Mouse (Mus musculus) monocyte, adult 2 months (primary cell): ENCODE results near the gene Cdh22.

Experiments
- DNase-seq, 2 experiments: peaks; one replicate each; pipeline ENCODE4 v3.0.0; 2022; ENCODE audit warnings: low spot score in 2 of 2, low read depth in 1 of 2

Gene Cdh22

DNA sequence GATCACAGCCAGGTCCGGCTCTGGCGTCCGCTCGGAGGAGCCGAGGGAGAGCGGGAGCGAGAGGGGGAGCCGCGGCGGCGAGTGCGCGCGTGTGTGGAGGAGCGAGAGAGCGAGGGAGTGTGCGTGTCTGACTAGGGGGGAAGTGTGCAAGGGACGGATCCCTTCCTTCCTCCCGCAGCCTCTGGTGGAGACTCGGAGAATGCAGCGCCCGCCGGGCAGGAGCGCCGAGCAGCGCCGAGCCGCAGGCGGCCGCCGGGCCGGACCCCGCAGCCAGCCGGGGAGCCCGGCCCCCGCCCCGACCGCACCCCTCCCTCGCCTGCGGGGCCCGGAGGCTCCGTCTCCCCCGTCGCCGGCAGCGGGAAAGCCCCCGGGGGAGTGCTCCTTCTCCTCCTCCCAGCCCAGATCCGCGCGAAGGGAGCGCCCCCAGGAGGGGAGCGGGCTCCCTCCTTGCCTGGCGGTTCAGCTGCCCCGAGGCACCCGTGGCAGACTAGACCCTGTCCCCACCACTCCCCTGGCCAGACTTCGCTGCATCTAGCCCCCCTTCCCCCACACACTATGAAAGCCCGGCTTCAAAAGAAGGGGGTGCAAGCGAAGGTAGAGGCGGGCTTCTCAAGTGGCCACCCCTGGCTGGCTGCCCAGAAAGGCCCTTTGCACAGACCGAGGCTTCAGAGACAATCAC, at the start of gene Cdh22:
Gene Cdh22 (minus strand): TSS at position 241 of the 679 bp plus-strand sequence.
- DNase-seq = peak in 1 of 2 experiments; percentile 37

- no peak for DNase-seq
Observed at GRCm38 (mm10) chr2:165284377-165284776, 49.7 kb upstream of the Cdh22 start.

DNA sequence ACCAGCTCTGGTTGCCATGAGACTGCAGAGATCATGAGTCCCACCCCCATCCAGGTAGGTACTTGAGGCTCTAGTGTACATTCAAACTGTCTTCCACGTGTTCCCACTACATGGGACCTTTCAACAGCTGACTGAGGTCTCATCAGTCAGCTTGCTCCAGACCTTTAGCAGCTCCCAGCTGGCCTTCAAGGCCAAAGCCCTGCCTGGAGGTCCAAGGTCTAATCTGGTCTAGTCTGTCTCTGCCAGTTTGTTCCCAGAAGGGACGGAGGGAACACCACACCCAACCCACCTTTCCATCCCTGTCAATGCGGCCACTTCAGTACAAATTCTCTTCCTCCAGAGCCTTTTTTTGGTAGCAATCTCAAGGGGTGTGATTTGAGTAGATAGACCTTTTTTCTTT, 49.0 kb upstream of the Cdh22 start:
- DNase-seq = no peak

- no peak for DNase-seq
Observed at GRCm38 (mm10) chr2:165281779-165282311, 47.2 kb upstream of the Cdh22 start.

GRCm38 (mm10) chr2:165279351-165279750, 44.7 kb upstream of the Cdh22 start:
- DNase-seq = no peak

GRCm38 (mm10) chr2:165277188-165277740, 42.6 kb upstream of the Cdh22 start:
- DNase-seq = no peak

- DNase-seq = no peak
Observed at GRCm38 (mm10) chr2:165275824-165276223, 41.2 kb upstream of the Cdh22 start.

DNA sequence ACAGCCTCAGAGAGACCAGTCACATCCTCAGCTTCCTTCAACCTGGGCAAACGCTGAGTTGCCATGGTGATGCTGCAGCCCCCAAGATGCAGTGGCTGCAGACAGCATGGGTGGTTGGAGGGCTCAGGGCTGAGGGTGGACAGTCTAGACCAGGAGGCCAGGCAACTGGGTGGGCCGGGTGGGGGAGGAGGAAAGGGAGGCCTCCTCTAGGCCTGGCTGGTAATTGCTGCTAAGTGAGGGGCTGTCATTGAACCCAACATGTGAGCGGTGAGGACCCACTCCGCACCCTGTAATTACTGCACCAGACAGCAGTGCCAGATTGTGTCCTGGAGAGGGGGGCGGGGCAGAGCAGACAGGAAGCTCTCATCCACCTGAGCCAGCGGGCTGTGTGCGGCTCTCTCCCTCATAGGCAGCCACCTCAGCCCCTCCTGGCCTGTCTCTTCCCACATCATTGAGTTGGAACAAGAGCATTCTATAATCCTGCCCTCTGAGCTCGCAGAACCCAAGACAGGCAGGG, 40.5 kb upstream of the Cdh22 start:
- no peak for DNase-seq

DNA sequence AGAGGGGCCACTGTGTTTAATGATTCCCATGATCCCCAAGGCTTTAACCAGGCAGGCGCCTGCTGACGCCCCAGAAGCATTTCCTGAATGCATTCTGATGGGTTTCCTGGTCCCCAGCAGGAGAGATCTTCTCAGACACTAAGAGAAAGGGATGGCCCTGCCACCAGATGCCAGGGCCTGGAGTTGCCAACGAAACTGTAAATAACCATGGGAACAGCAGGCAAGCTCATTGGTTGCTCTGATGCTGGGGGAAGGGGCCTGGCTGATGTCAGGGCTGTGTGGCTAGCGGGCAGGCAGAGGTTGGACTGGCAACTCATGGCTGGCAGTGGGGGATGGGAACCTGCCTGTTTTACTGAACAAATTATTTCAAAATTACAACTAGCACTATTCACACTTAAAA, 38.9 kb upstream of the Cdh22 start:
- DNase-seq = no peak

DNA sequence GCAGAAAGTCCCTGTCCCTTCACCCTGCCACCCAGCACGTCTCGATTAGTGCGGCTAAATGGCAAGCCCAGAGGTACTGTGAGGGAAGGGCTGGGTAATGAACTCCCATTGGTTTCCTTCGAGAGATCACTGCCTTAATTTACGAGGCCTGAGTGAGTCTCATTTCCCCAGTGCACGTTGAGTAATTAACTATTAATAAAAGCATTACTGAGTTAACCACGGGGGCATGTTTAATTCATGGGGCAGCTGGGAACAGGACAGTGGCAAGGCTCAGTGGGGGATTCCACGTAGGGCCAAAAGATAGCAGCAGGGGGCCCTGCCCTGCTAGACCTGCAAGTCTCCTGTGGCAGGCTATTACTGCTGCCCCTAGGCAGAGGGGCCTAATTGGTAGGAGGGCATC, 36.7 kb upstream of the Cdh22 start:
- DNase-seq = no peak

DNA sequence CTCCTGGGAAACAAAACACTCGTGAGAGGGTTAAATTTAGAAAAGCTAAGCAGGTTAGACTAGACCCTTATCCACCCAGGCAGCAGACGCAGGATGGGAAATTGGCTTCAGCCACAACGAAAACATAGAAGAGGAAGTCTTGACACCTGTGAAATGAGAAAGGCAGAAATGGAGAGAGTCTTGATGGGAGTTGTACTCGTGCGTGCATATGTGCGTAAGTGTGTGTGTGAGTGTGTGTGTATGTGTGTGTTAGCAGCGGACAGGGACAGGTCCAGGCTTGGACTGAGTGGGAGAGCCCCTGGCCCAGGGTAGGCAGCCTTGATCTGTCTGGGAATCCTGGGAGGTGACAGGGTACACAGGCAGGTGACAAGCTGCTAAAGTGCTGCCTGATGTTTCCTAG, 36.2 kb upstream of the Cdh22 start:
- no peak for DNase-seq

GRCm38 (mm10) chr2:165266739-165267138, 32.1 kb upstream of the Cdh22 start:
- DNase-seq = no peak

DNA sequence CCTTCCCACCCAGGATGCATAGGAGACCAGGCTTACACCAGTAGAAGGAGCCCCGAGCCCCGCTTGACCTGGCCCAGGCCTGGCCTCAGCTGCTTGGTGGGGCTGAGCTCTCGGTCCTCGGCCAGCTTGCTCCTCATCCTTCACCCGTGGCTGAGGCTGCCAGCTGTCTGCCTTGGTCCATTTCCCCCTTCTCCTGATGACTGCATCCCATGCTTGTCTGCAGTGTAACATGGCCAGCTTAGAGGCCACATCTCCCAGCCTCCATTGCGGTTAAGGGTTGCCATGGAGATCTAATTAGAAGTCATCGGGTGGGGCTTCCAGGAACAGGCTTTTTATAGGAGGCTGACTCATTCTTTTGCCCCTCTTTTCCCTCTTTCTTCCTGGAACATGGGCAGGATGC, 29.2 kb upstream of the Cdh22 start:
- DNase-seq = no peak

DNA sequence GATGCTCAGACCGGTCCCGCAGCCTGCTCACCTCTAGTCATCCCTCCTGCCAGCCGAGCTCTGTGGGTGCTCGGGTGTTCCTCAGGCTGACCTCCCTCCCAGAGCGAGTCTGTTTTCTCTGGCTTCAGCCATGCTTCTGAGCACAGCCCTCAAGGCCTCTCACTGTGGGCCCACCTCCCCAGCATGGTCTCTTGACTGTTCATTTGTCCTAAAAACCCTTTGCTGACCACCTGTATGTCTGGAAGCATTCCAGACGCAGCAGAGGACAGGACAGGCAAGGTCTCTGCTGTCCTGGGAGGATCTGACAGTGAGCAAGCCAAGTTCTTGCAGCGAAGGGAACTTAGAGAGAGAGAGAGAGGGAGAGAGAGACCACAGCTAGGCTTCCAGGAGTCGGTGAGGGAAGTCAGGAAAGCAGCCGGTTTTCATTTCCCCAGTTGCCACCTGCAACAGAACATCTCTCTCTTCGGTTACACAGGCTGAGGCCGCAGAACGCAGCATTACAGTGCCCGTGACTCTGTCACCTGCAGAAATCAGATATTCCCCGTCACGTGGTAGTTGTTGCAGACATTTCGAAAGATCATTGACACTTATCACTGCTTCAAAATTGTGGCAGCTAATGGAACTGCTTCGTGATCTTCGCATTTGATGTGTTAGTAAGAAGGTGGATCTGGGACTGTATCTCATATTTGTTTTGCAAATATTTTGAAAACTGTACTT, 27.8 kb upstream of the Cdh22 start:
- DNase-seq = no peak

DNA sequence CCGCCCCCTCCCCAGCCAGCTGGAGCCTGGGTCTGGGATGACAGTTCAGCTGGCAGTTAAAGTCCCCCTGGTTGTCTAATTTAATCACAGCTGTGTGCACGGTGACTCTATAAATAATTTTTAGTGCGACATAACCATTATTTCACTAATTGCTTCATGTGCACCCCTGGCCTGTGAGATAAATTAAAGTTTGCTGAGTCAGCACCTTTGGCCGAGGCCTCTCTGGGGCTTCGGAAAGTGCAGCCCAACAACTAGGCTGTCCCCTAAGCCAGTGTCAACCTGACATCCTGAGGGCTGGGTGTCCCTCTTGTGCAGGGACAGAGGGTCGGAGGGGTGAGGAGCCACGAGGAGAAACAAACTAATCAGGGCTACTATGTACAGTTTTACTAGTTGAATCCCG, 25.2 kb upstream of the Cdh22 start:
- no peak for DNase-seq

DNA sequence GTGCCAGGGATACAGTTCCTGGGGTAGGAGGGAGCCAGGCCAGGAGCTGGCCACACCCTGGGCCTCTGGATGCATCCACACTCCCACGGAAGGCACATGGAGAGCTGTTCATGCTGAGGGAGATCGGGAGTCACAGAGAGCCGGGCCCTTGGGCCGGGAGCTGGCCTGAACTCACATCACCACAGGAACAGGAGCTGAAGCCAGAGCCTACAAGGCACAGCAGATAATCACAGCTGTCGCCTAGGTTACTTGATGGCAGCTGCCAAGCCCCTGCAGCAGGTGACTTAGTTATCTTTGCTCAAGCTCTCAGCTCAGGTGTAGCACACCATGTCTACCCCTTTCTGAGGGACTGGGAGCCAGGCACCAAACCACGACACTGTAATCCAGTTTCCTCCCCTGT, 23.7 kb upstream of the Cdh22 start:
- DNase-seq = no peak

DNA sequence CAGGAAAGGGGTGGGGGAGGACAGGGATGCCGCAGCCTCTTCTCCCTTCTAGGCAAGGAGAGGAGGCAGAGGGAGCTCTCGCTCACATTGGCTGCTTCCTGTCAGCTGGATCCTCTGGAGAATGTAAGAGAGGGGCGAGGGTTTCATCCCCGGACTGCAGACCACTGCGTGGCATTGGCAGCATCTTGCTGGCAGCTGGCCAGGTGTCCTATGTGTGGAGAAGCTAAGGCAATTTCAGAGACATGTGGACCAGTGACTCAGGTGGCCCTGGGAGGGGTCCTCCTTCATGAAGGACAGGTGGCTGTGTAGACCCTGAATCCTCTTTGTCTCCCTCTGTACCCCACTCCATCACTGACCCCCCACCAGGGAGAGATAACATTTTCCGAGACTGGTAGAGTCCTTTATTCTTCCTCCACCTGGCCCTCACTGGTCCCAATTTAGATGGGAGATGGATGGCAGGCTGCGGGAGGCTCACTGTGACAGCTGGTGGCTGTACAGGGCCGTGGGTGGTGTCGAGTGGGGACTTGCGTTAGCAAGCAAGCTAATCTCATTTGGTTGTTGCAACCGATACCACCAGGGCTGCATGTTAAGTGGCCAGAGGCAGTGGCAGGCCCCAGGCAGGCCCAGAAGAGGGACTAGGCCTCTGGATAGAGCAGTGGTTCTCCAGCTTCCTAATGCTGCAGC, 22.6 kb upstream of the Cdh22 start:
- DNase-seq = no peak

GRCm38 (mm10) chr2:165256213-165256612, 21.6 kb upstream of the Cdh22 start:
- DNase-seq = no peak

- DNase-seq = no peak
Observed at GRCm38 (mm10) chr2:165253867-165254266, 19.2 kb upstream of the Cdh22 start.

- no peak for DNase-seq
Observed at GRCm38 (mm10) chr2:165253269-165253668, 18.6 kb upstream of the Cdh22 start.

DNA sequence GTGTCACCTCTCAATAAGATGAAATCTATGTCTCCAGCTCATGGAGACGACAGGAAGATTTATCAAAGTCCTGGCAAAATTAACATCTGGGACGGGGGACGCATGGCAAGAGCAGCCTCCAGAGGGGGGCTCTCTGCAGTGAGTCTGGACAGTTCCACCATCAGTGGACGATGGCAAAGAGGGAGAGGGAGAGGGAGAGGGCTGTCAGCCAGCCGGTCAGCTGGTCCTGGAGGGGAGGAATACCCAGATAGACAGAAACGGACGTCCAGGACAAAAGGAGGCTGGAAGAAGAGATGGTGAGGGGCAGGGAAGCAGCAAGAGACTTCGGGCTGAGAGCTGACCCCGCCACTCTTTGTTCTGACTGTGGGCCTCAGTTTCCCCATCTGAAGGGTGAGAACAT, 18.1 kb upstream of the Cdh22 start:
- no peak for DNase-seq

GRCm38 (mm10) chr2:165252381-165252780, 17.7 kb upstream of the Cdh22 start:
- DNase-seq = no peak
